Mouse (Mus musculus) hindbrain, embryonic 10.5 days (tissue): Measurements from ENCODE around the gene Htra3. TPM values are rescaled to one million over a fixed set of nuclear protein-coding genes. Genes with fewer than 3 reads are reported as not detected.

Experiments
- polyA plus RNA-seq: library from polyadenylated mRNA; unstranded; fragments of >200 nt; fragmentation: Nextera tagmentation; extraction: Ambion mirVana; gene quantifications from 2 replicates; pipeline ENCODE4 v1.2.1, GENCODE M21; 2016

The Htra3 gene
- polyA plus RNA-seq, 1 experiment from 2014 or later = 8.9 TPM

Other genes starting within 250 kb of the Htra3 start
- 4.7 and 5.0 TPM in 2 replicates for gene Cpz, start 154.1 kb downstream of the Htra3 start, polyA plus RNA-seq
- gene Trmt44, start 104.7 kb downstream of the Htra3 start, polyA plus RNA-seq = 8.2 and 9.1 TPM in 2 replicates
- gene Acox3, start 96.7 kb downstream of the Htra3 start, polyA plus RNA-seq = 10.9 and 14.2 TPM in 2 replicates
- 3.3 and 4.7 TPM in 2 replicates for gene Sh3tc1, start 60.2 kb upstream of the Htra3 start, polyA plus RNA-seq
- 0.73 and 1.3 TPM in 2 replicates for gene Ablim2, start 78.1 kb upstream of the Htra3 start, polyA plus RNA-seq
- 38.6 and 56.5 TPM in 2 replicates for gene Afap1, start 213.5 kb upstream of the Htra3 start, polyA plus RNA-seq